Mouse (Mus musculus) ES-E14 (cell line): ENCODE data around the gene Sema5a. TPM values are rescaled to one million over a fixed set of nuclear protein-coding genes. Genes with fewer than 3 reads are reported as not detected.
A peak's percentile ranks its signal among the peaks of the same experiment; 100 is the strongest.

Experiments
- DNase-seq: peaks from one replicate; pipeline ENCODE4 v3.0.0-alpha.2; 2013; ENCODE audit warnings: low read depth, low spot score
- H3K27ac ChIP-seq: 2 replicates; pipeline ENCODE4 v1.5.1; 2012; ENCODE audit warnings: low read depth, mild to moderate bottlenecking, low read length, moderate library complexity, mixed read lengths; ENCODE audit not compliant: poor library complexity, insufficient read depth, severe bottlenecking
- H3K36me3 ChIP-seq: 2 replicates; pipeline ENCODE4 v1.6.1; 2012; ENCODE audit warnings: mild to moderate bottlenecking, low read length, moderate library complexity, mixed read lengths; ENCODE audit not compliant: control insufficient read depth, poor library complexity, insufficient read depth, severe bottlenecking
- H3K4me1 ChIP-seq, 2 experiments: fragments of 150-350 bp in 1 of 2; sonication (generic) in 1 of 2; 2 replicates each; pipeline ENCODE4 v1.6.1; 2012; ENCODE audit warnings: low read length in 2 of 2, mild to moderate bottlenecking in 1 of 2, mixed read lengths in 1 of 2; ENCODE audit not compliant: control insufficient read depth in 2 of 2, insufficient read depth in 2 of 2, poor library complexity in 1 of 2
- H3K4me3 ChIP-seq, 2 experiments: fragments of 150-350 bp in 1 of 2; sonication (generic) in 1 of 2; 2 replicates each; pipeline ENCODE4 v1.5.1; 2012; ENCODE audit warnings: low read length in 2 of 2, low read depth in 1 of 2, mild to moderate bottlenecking in 1 of 2, mixed read lengths in 1 of 2; ENCODE audit not compliant: insufficient read depth in 1 of 2, poor library complexity in 1 of 2, severe bottlenecking in 1 of 2
- H3K9ac ChIP-seq: 2 replicates; pipeline ENCODE4 v1.6.1; 2012; ENCODE audit warnings: low read depth, mild to moderate bottlenecking, low read length, mixed read lengths; ENCODE audit not compliant: poor library complexity, insufficient read depth, severe bottlenecking
- H3K9me3 ChIP-seq: fragments of 150-350 bp; sonication (generic); 2 replicates; pipeline ENCODE4 v1.6.1; 2012; ENCODE audit warnings: low read depth, mild to moderate bottlenecking, low read length; ENCODE audit not compliant: control insufficient read depth, insufficient read depth
- CHD2 ChIP-seq: IDR thresholded peaks from 2 replicates; pipeline ENCODE4 v1.6.1; 2014; ENCODE audit warnings: mild to moderate bottlenecking, low read depth, low read length, inconsistent platforms
- HCFC1 ChIP-seq: IDR thresholded peaks from 2 replicates; pipeline ENCODE4 v1.6.1; 2012; ENCODE audit warnings: low read length, inconsistent platforms, borderline replicate concordance; ENCODE audit not compliant: insufficient read depth
- MAFK ChIP-seq: IDR thresholded peaks from 2 replicates; pipeline ENCODE4 v1.6.1; 2014; ENCODE audit warnings: mild to moderate bottlenecking, low read depth, low read length, inconsistent platforms; ENCODE audit not compliant: insufficient read depth
- ZC3H11A ChIP-seq: IDR thresholded peaks from 2 replicates; pipeline ENCODE4 v1.6.1; 2012; ENCODE audit warnings: low read depth, mild to moderate bottlenecking, inconsistent platforms, low read length, borderline replicate concordance
- ZNF384 ChIP-seq: IDR thresholded peaks from 2 replicates; pipeline ENCODE4 v1.6.1; 2012; ENCODE audit warnings: low read depth, low read length, inconsistent platforms
- in situ Hi-C, 2 experiments: fragments of 600-800 bp; cut with MboI; formaldehyde crosslinking; loops; one replicate each; pipeline ENCODE4 v1.15.1; 2025; ENCODE audit warnings: low sequenced_read_pairs in 2 of 2, inconsistent platforms in 1 of 2; ENCODE audit not compliant: unreplicated experiment in 2 of 2
- total RNA-seq: library from RNA; depleted of rRNA; stranded (reverse); fragments of 300-350 nt; gene quantifications from 2 replicates; pipeline ENCODE4 v1.2.3, GENCODE M21; 2012

Sema5a gene
- total RNA-seq, 1 experiment = 2.7 TPM

- H3K9me3 ChIP-seq = no peaks in the 10 kb centered on the region
- no peak for DNase-seq
- no peak overlapping the region for H3K27ac ChIP-seq
- no peak overlapping the region for H3K9ac ChIP-seq
- TF ChIP-seq MAFK = no peak
- TF ChIP-seq HCFC1 = no peak
- TF ChIP-seq CHD2 = no peak
- no peak for TF ChIP-seq ZNF384
- TF ChIP-seq ZC3H11A = no peak
- no peaks in the 10 kb centered on the region for H3K4me1 ChIP-seq
- no peaks in the 10 kb centered on the region for H3K36me3 ChIP-seq
- no peak overlapping the region for H3K4me3 ChIP-seq
- in situ Hi-C loops = no loop called here
Observed at GRCm38 (mm10) chr15:32239099-32239498, 5.5 kb upstream of the Sema5a start.

- H3K4me3 ChIP-seq = no peak overlapping the region
- no peaks in the 10 kb centered on the region for H3K9me3 ChIP-seq
- no peak overlapping the region for H3K9ac ChIP-seq
- no peak overlapping the region for H3K27ac ChIP-seq
- DNase-seq = no peak
- TF ChIP-seq CHD2 (no peak), HCFC1 (no peak), ZNF384 (no peak), ZC3H11A (no peak), MAFK (no peak)
- no peaks in the 10 kb centered on the region for H3K4me1 ChIP-seq
- no peaks in the 10 kb centered on the region for H3K36me3 ChIP-seq
- in situ Hi-C loops = no loop called here
Observed at GRCm38 (mm10) chr15:32240159-32240558, 4.5 kb upstream of the Sema5a start.

GRCm38 (mm10) chr15:32241666-32242065 lies 2.9 kb upstream of the Sema5a start:
- Histone ChIP-seq H3K9me3 (no peaks in the 10 kb centered on the region), H3K9ac (no peak overlapping the region), H3K27ac (no peak overlapping the region), H3K4me1 (no peaks in the 10 kb centered on the region), H3K4me3 (no peak overlapping the region), H3K36me3 (no peaks in the 10 kb centered on the region)
- DNase-seq = no peak
- in situ Hi-C loops = no loop called here
- TF ChIP-seq HCFC1 = no peak
- no peak for TF ChIP-seq MAFK
- TF ChIP-seq CHD2 = no peak
- TF ChIP-seq ZC3H11A = no peak
- TF ChIP-seq ZNF384 = no peak

GRCm38 (mm10) chr15:32243096-32243785 lies 1.4 kb upstream of the Sema5a start:
- Histone ChIP-seq H3K4me3 (no peak overlapping the region), H3K36me3 (no peaks in the 10 kb centered on the region), H3K4me1 (no peaks in the 10 kb centered on the region), H3K9ac (no peak overlapping the region; the same call in 1 of the 2 replicates), H3K27ac (no peak overlapping the region), H3K9me3 (no peaks in the 10 kb centered on the region)
- in situ Hi-C loops = no loop called here
- TF ChIP-seq CHD2 (no peak), MAFK (no peak), HCFC1 (no peak), ZC3H11A (no peak), ZNF384 (no peak)
- DNase-seq = no peak

- no peak for TF ChIP-seq ZC3H11A
- no peak overlapping the region for H3K27ac ChIP-seq
- no peak for DNase-seq
Observed at GRCm38 (mm10) chr15:32243824-32244223, 786 bp upstream of the Sema5a start.

More at GRCm38 (mm10) chr15:32243824-32244223, 786 bp upstream of the Sema5a start:
- Histone ChIP-seq H3K9me3 (no peaks in the 10 kb centered on the region), H3K9ac (peak overlapping the region; percentile 70; the same call in 1 of the 2 replicates), H3K4me3 (peak overlapping the region; percentile 69 to 79), H3K36me3 (no peaks in the 10 kb centered on the region), H3K4me1 (no peaks in the 10 kb centered on the region)
- in situ Hi-C loops = no loop called here
